Mouse (Mus musculus): ENCODE measurements around the gene Slc5a1. TPM values are rescaled to one million over a fixed set of nuclear protein-coding genes. Genes with fewer than 3 reads are reported as not detected.

Slc5a1 gene
- not detected in 2 replicates for polyA plus RNA-seq (2015; fragmentation: Nextera tagmentation; extraction: Ambion mirVana)

DNA sequence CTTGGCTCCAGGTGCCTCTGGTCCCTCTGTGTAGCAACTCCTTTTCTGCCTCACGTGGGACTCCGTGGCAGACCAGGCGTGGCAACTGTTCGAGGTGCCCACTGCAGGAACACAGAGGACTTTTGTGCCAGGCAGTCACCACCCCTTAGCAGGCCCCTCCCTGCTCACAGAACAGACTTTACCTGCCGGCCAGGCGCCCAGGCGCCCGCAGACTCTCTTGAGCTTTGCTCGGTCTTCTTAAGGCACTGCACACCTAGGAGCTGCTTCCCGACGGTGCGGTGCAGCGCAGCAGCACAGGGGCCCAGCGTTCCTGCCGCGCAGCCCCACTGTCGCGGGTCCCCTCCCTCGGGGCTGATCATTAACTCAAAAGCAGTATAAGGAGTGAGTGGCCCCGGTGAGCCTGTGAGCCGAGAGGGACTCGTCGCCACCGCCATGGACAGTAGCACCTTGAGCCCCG, at the start of gene Slc5a1:
TSS of gene Slc5a1 (plus strand) at position 195 of the 457 bp plus-strand sequence.
- Histone ChIP-seq H3K9me3 (replicated peaks) (no peaks in the 10 kb centered on the region), H3K36me3 (no peaks in the 10 kb centered on the region), H3K4me3 (replicated peaks) (no peak within 1 kb of the TSS), H3K27ac (no peak within 1 kb of the TSS), H3K27me3 (peaks cover 42% of the 10 kb centered on the region), H3K4me1 (replicated peaks) (no peaks in the 10 kb centered on the region), H3K4me2 (no peak within 1 kb of the TSS), H3K9ac (no peak within 1 kb of the TSS)
- 18% methylated on average over 25 of the region's 25 CpGs for WGBS (ENCODE audit: insufficient replicate concordance)
- ATAC-seq (ENCODE audit: low read depth) (no peak), DNase-seq (no peak)

DNA sequence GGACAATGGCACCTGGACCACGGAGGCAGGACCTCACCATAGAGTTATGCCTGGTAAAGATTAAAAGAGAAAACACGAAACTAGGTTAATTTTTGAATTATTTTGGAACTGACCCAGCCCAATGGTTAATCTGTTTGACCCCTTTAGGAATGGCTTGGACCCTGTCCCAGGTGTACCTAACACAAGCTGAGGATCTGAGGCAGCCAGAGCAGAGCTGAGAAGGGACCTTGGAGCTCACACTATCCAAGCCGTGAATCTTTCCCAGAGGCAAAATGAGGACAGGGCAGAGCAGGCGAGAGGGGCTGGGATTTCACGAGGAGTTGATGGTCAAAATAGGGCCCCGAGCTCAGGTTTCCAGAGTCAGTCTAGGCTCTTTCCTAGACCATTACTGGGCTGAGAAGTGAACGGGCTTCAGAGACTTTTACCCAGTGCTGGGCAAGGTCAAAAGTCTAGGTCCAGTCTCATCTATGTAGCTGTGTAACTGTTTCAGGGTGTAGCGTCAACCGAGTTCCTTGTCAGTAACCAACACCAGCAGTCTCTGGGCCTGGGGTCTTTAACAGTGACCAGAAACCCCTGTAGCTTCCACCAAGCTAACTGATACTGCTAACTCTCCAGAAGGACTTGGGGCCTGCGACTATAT, 47.8 kb upstream of the Slc5a1 start:
- 54% methylated on average over 10 of the region's 10 CpGs for WGBS (ENCODE audit: insufficient replicate concordance)
- DNase-seq (no peak), ATAC-seq (ENCODE audit: low read depth) (no peak)
- Histone ChIP-seq H3K27me3 (peaks cover 9% of the 10 kb centered on the region; the same call in 1 of the 2 replicates), H3K9ac (no peak overlapping the region), H3K4me2 (no peak overlapping the region), H3K4me1 (replicated peaks) (peaks cover 5% of the 10 kb centered on the region; the same call in 1 of the 2 replicates), H3K9me3 (replicated peaks) (no peaks in the 10 kb centered on the region), H3K4me3 (replicated peaks) (no peak overlapping the region), H3K36me3 (no peaks in the 10 kb centered on the region), H3K27ac (no peak overlapping the region)

DNA sequence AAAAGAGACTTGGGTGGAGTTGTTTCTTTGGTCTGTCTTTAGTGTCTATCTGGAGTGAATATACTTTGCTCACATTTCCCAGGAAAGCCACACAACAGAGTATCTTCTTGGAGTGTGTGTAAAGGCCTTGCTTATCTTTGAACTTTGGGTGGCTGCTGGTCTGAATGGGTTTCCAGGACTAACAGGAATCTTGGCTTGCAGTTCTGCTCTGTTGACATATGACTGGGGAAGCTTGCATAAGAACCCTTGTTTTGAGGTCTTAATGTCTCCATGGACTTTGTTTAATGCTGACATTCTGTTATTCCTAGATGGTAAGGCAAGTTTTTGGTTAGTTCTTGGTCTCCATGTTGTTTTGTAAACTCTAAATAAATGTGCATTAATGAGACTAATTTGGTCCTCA, 33.9 kb upstream of the Slc5a1 start:
- Histone ChIP-seq H3K4me1 (replicated peaks) (no peaks in the 10 kb centered on the region), H3K9me3 (replicated peaks) (no peaks in the 10 kb centered on the region), H3K27ac (no peak overlapping the region), H3K4me2 (no peak overlapping the region), H3K9ac (no peak overlapping the region), H3K4me3 (replicated peaks) (no peak overlapping the region), H3K36me3 (no peaks in the 10 kb centered on the region), H3K27me3 (no peaks in the 10 kb centered on the region)
- DNase-seq = no peak
- no peak for ATAC-seq (ENCODE audit: low read depth)

DNA sequence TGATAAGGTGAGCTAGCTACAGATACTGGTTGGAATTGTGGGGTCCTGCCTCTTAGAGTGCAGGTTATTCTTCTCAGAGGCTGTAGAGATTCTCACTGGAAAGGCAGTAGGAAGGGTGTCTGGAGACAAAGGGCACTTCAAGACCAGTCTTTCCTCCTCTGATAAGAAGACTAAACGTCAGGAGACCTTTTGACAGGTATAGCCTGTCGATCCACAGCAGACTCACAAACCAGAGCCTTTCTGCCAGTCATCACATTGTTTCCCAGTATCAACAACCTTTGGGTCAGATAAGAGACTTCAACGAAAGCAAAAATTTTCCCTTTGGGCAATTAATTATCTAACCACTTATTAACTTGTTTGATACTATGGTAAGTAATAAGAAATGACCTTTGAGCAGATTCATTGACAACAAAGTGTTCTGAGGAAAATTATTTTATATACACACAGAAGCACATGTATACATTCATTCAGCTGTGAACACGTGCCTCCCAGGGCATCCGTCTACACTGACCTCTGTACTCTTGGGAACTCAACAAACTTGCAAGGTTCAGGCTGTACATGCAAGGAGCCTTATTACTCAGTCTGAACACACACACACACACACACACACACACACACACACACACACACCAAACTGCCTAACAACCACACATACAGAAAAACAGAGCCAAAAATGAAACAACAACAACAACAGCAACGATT, 27.4 kb upstream of the Slc5a1 start:
- Histone ChIP-seq H3K4me3 (replicated peaks) (no peak overlapping the region), H3K36me3 (no peaks in the 10 kb centered on the region), H3K4me2 (no peak overlapping the region), H3K9ac (no peak overlapping the region), H3K27me3 (no peaks in the 10 kb centered on the region), H3K4me1 (replicated peaks) (no peaks in the 10 kb centered on the region), H3K27ac (no peak overlapping the region), H3K9me3 (replicated peaks) (no peaks in the 10 kb centered on the region)
- DNase-seq (no peak), ATAC-seq (ENCODE audit: low read depth) (no peak)
- 53% methylated on average over 6 of the region's 6 CpGs for WGBS (ENCODE audit: insufficient replicate concordance)

DNA sequence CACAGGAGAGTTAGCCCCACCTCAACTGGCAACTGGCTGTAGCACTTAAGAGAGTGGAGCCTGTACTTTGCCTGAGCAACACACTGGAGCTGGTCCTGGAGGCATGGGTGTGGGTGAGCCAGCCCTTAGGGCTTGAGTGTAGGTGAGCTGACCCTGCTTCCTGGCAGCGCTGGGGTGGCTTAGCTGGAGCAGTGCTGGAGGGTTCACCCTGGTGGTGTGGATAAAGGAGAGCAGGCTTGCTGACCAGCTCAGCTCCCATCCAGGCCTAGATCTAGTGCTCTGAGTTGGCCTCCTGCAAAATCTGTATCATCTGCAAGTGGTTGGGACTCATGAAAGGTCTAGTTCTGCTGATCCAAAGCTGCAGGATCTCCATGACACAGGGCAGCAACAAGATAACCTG, 21.1 kb upstream of the Slc5a1 start:
- H3K9me3 ChIP-seq (replicated peaks) = no peaks in the 10 kb centered on the region
- no peak for ATAC-seq (ENCODE audit: low read depth)

DNA sequence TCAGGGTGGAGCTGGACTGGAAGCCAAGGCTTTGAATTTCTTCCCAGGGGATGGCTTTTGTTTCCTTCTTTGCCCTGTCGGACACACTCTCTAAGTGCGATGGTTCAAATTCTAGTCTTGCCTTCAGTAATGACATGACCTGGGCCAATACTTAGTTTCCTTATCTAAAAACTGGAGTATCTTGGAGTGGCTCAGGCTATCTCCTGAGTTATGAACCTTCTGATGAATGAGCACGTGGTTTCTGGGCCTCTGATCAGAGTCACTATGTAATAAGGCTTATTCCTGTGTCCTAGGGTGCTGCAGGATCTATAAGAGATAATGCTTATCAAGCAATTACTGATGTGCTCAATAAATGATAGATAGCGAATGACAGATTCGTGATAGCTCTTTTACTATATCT, 19.4 kb upstream of the Slc5a1 start:
- DNase-seq (no peak), ATAC-seq (ENCODE audit: low read depth) (no peak)
- Histone ChIP-seq H3K9ac (no peak overlapping the region), H3K27ac (no peak overlapping the region), H3K4me1 (replicated peaks) (no peaks in the 10 kb centered on the region), H3K4me2 (no peak overlapping the region), H3K4me3 (replicated peaks) (no peak overlapping the region), H3K27me3 (no peaks in the 10 kb centered on the region), H3K36me3 (no peaks in the 10 kb centered on the region), H3K9me3 (replicated peaks) (no peaks in the 10 kb centered on the region)
- WGBS (ENCODE audit: insufficient replicate concordance) = 66% methylated on average over 5 of the region's 5 CpGs

More for the DNA sequence above, 21.1 kb upstream of the Slc5a1 start:
- no peak for DNase-seq
- H3K27ac ChIP-seq = no peak overlapping the region
- no peak overlapping the region for H3K9ac ChIP-seq
- no peak overlapping the region for H3K4me3 ChIP-seq (replicated peaks)
- H3K36me3 ChIP-seq = no peaks in the 10 kb centered on the region
- WGBS (ENCODE audit: insufficient replicate concordance) = 83% methylated on average over 1 of the region's 1 CpGs
- H3K4me1 ChIP-seq (replicated peaks) = no peaks in the 10 kb centered on the region
- H3K27me3 ChIP-seq = no peaks in the 10 kb centered on the region
- no peak overlapping the region for H3K4me2 ChIP-seq

DNA sequence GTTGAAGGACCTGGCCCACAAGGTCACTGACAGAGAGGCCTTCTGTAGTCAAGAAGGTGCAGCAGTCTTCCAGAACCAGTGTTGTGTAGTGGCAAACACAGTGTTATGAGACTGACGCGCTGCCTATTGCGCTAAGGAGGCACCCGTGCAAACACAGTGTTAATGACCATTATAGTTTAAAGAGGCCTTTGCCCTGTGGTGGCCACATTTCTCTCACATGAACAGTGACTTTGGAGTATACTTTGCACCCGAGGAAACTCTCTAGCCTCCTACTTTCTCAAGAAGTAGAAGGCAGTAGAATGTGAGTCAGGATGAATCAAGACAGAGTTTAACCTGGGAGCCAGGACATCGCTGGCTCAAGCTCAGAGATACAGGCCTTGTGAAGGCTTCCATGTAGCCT, 12.7 kb upstream of the Slc5a1 start:
- 75% methylated on average over 6 of the region's 6 CpGs for WGBS (ENCODE audit: insufficient replicate concordance)
- Histone ChIP-seq H3K27ac (no peak overlapping the region), H3K36me3 (no peaks in the 10 kb centered on the region)

DNA sequence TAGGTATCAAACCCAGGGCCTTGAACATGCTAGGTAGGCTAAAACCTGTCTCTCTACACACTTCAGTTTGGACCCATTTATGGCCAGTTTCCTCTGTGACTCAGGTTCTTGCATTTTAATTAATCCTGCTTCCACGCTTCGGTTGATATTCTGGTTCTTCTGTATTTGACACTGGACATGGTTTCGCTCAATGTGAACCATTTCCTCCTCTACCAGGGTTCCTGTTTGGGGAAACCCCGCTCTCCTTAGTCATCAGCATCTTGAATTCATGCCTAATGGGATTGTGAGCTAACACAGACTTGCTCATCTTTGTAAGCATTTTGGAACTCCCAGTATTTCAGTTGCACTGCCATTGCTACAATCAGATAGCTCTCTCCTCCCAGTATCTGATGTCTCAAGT, 8.7 kb upstream of the Slc5a1 start:
- no peak for DNase-seq
- Histone ChIP-seq H3K27ac (no peak overlapping the region), H3K36me3 (no peaks in the 10 kb centered on the region), H3K4me3 (replicated peaks) (no peak overlapping the region), H3K27me3 (no peaks in the 10 kb centered on the region), H3K4me1 (replicated peaks) (no peaks in the 10 kb centered on the region), H3K4me2 (no peak overlapping the region), H3K9ac (no peak overlapping the region), H3K9me3 (replicated peaks) (no peaks in the 10 kb centered on the region)
- WGBS (ENCODE audit: insufficient replicate concordance) = 58% methylated on average over 4 of the region's 4 CpGs
- ATAC-seq (ENCODE audit: low read depth) = no peak

More for the DNA sequence above, 12.7 kb upstream of the Slc5a1 start:
- no peak overlapping the region for H3K4me2 ChIP-seq
- no peaks in the 10 kb centered on the region for H3K27me3 ChIP-seq
- ATAC-seq (ENCODE audit: low read depth) = no peak
- H3K4me3 ChIP-seq (replicated peaks) = no peak overlapping the region
- H3K4me1 ChIP-seq (replicated peaks) = no peaks in the 10 kb centered on the region
- no peak overlapping the region for H3K9ac ChIP-seq
- H3K9me3 ChIP-seq (replicated peaks) = no peaks in the 10 kb centered on the region
- no peak for DNase-seq

DNA sequence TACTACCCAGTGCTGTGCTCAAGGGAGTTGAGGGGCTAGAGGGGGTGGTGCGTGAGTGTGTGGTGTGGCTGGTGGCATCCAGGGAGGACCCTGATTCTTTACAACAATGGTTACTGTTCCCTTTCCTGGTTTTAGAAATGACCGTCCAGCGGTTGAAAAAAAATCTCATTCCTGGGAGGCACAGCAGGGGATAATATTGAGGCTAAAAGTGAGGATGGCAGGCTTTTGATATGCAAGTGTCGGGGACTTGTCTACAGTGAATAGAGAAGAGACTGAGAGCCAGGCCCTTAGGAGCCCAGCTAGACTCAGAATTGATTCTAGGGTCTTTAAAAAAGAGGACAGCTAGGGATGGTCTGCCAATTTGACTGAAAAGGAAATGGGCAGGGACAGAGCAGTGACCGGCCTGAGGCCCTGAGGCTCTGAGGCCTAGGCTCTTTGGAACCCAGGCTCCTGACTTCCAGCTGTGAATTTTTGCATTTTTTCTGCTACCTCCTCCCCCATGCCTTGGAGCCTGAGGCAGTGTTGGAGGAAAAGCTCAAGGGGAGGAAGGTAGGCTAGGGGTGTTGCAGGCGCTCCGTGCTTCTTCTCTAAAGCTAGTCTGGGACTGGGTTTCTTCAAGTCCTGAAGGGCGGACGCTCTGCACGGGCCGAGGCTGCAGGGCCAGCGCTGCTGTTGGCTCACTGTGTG, 1.5 kb upstream of the Slc5a1 start:
- Histone ChIP-seq H3K9ac (no peak overlapping the region), H3K36me3 (no peaks in the 10 kb centered on the region), H3K27me3 (peaks cover 42% of the 10 kb centered on the region), H3K4me2 (no peak overlapping the region), H3K4me3 (replicated peaks) (no peak overlapping the region), H3K4me1 (replicated peaks) (no peaks in the 10 kb centered on the region), H3K27ac (no peak overlapping the region), H3K9me3 (replicated peaks) (no peaks in the 10 kb centered on the region)
- no peak for DNase-seq
- no peak for ATAC-seq (ENCODE audit: low read depth)
- WGBS (ENCODE audit: insufficient replicate concordance) = 43% methylated on average over 12 of the region's 12 CpGs

DNA sequence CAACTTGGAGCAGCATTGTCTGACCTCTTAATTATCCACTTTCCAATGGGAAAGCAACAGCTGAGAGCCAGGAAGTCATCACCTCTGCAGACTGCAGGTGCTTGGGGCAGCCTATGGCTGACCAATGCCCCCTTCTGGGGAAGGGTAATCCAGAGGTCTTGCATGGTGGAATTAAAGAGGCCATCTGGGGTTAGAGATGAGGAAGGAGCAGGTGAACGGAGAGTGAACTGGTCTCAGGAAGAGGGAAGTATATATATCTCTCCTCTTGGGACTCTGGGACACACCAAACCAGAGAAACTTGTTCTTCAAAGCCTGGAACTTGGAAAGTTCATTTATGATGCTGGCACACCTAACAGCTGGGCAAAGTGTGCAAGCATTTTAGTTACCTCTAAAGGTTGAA, 857 bp downstream of the Slc5a1 start:
- H3K36me3 ChIP-seq = no peaks in the 10 kb centered on the region
- no peak overlapping the region for H3K27ac ChIP-seq
- no peaks in the 10 kb centered on the region for H3K9me3 ChIP-seq (replicated peaks)
- H3K27me3 ChIP-seq = peaks cover 42% of the 10 kb centered on the region
- no peak overlapping the region for H3K9ac ChIP-seq
- no peak overlapping the region for H3K4me2 ChIP-seq
- WGBS (ENCODE audit: insufficient replicate concordance) = 35% methylated on average over 1 of the region's 1 CpGs
- DNase-seq (no peak), ATAC-seq (ENCODE audit: low read depth) (no peak)
- H3K4me1 ChIP-seq (replicated peaks) = no peaks in the 10 kb centered on the region
- no peak overlapping the region for H3K4me3 ChIP-seq (replicated peaks)

DNA sequence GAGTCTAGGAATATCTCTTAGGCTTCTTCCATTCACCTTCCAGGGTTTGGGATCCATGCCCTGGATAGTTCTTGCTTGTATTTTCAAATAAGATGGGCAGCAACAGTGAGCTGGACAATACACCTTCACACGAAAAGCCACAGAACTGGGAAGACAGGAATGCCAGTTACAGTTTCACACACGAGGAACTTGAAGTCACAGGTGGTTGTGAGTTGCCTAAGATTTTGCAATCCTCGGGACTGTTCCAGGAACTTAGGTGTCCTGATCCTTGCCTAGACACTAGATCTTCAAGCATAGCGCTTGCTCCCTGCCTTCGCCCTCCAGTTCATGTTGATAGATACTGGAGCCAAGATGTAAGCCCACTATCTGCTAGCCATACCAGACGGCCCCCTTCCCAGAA, 1.6 kb downstream of the Slc5a1 start:
- Histone ChIP-seq H3K4me3 (replicated peaks) (no peak overlapping the region), H3K36me3 (no peaks in the 10 kb centered on the region), H3K27me3 (peaks cover 42% of the 10 kb centered on the region), H3K4me1 (replicated peaks) (no peaks in the 10 kb centered on the region), H3K27ac (no peak overlapping the region), H3K9ac (no peak overlapping the region), H3K9me3 (replicated peaks) (no peaks in the 10 kb centered on the region), H3K4me2 (no peak overlapping the region)
- no peak for ATAC-seq (ENCODE audit: low read depth)
- DNase-seq = no peak
- WGBS (ENCODE audit: insufficient replicate concordance) = 60% methylated on average over 6 of the region's 6 CpGs
